14 mouse cellular contexts compared by ENCODE assay signal in the genomic region with DNA sequence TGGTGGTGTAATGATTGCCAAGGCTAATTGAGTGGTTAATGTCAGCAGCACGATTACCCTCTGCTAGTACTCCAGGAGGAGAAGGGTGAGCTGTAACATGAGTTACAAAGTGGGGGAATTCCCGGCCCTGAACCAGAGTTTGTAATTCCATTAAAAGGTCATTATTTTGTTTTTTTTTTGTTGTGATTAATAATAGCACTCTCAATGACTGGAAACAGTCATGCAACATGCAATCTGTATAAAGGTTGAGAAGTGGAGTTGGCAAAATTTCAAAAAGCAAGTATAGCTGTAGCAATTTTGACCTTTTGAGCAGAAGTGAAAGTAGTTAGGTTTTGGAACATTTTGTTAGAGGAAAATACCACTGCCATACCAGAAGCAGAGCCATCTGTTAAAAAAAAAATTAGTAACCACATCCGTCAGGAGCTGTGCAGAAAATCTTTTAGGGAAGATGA. TPM values are rescaled to one million over a fixed set of nuclear protein-coding genes. Genes with fewer than 3 reads are reported as not detected.
DNase-seq lines count a peak whose midpoint lies in the region; ATAC-seq and TF ChIP-seq lines count a peak whose summit lies in the region.
"Had no signal": no experiment of that assay in that cellular context is flagged by ENCODE, and none has a peak within 500 bp of the region (broad histone marks: within the 10 kb centered on the region; RNA-seq: fewer than 3 reads in every experiment).

No protein-coding gene starts in this region.

- DNase-seq in lung, postnatal 25 days (ENCODE audit: low spot score): peak; percentile 39
- DNase-seq in lung, postnatal 10 days: no peak
- DNase-seq in Patski (ENCODE audit: low read depth, low spot score): peak; percentile 55
- DNase-seq in brain, adult 2 months (ENCODE audit: low read depth, low spot score): peak; percentile 12
- DNase-seq in B cell, adult 2 months: no peak
- no peak for DNase-seq in right cerebral cortex, postnatal 25 days
- DNase-seq: cerebellum, adult 11 months; gastrocnemius, postnatal 14 days; kidney, adult 11 months; right cerebral cortex, adult 18-20 months; thymus, postnatal 36 days had no signal

- POLR2A ChIA-PET in Patski (lab: Charles Lee): interaction anchor here (0.6 to 1.3 kb wide), 2 partner anchors 12 to 104 kb away, joined by 3 to 4 read pairs; no protein-coding TSS in a partner anchor

- CTCF ChIA-PET in Patski (lab: Charles Lee): no interaction called here

- no peak for TF ChIP-seq CTCF in Patski (IDR thresholded peaks at IDR 0.05)

- H3K27me3 ChIP-seq in Patski: peaks cover 12% of the 10 kb centered on the region
- H3K27me3 ChIP-seq: neural tube, embryonic 13.5 days; stomach, embryonic 15.5 days had no signal

- peak; percentile 54 for ATAC-seq in Patski
- no peak for ATAC-seq in erythroblast, adult 5-6 weeks (replicated peaks; ENCODE audit: low FRiP score, poor library complexity, severe bottlenecking)

- in situ Hi-C loops in Patski (cut with MboI; ENCODE audit: low pct_unique_long_range_greater_than_20kb): no loop called here

RNA-seq across cellular contexts. Expression of a gene that starts 22.4 kb away (rescaled TPM):
- polyA plus RNA-seq in Patski (2021): 36.5 TPM
- 28.6 and 29.2 TPM in 2 replicates for total RNA-seq in erythroblast, adult 5-6 weeks (2015; ENCODE audit: low replicate concordance)
- total RNA-seq in erythroblast, adult 5-6 weeks (2017; ENCODE audit: low replicate concordance): 18.4 and 30.2 TPM in 2 replicates

Comparison
In these comparisons a context has a peak if more than half of its experiments do, and no peak if none do; other contexts are left out.
1. DNase-seq: peak in lung, postnatal 25 days (single experiment), Patski (single experiment) and brain, adult 2 months (single experiment); none in lung, postnatal 10 days (single experiment), B cell, adult 2 months (0 of 2) and right cerebral cortex, postnatal 25 days (single experiment).